Mouse (Mus musculus) embryonic fibroblast, embryonic 13.5 days (primary cell): ENCODE measurements around the gene Tgm1.

ENCODE experiments used
- CTCF ChIP-seq: IDR thresholded peaks from 2 replicates; pipeline ENCODE4 v1.5.1; 2011; ENCODE audit warnings: mild to moderate bottlenecking, control low read depth, low read length, moderate library complexity, borderline replicate concordance; ENCODE audit not compliant: insufficient read depth
- POLR2A ChIP-seq: IDR thresholded peaks from 2 replicates; pipeline ENCODE4 v1.6.1; 2011; ENCODE audit warnings: low read depth, mild to moderate bottlenecking, control low read depth, low read length, moderate library complexity

GRCm38 (mm10) chr14:55762001-55762821 lies 48.5 kb upstream of the Tgm1 start:
- TF ChIP-seq POLR2A (peak; percentile 53), CTCF (no peak)
